Comparison of ENCODE assay signal across 28 mouse cellular contexts in the genomic region with DNA sequence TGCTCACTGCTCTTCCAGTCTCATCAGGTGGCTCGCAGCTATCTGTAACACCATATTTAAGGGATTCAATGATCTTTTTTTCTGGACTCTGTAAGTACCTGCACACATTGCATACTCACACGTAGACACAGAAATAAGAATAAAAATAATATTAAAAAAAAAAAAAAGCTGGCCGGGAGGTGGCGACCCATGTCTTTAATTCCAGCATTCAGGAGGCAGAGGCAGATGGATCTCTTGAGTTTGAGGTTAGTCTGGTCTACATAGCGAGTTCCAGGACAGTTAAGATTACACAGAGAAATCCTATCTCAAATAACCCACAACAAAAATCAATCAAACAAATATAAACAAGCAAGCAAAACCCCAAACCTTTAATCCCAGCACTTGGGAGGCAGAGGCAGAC. TPM values are rescaled to one million over a fixed set of nuclear protein-coding genes. Genes with fewer than 3 reads are reported as not detected.
A peak's percentile ranks its signal among the peaks of the same experiment; 100 is the strongest.
DNase-seq lines count a peak whose midpoint lies in the region; ATAC-seq and TF ChIP-seq lines count a peak whose summit lies in the region.
"Had no signal": no experiment of that assay in that cellular context is flagged by ENCODE, and none has a peak within 500 bp of the region (broad histone marks: within the 10 kb centered on the region; RNA-seq: fewer than 3 reads in every experiment).

No protein-coding gene starts in this region.

- H3K4me3 ChIP-seq in liver, adult 2 months (ENCODE audit: insufficient read depth, low read depth, low read length), result no peak overlapping the region
- H3K4me3 ChIP-seq in liver, embryonic 12.5 days, result no peak overlapping the region
- H3K4me3 ChIP-seq: embryonic facial prominence, embryonic 13.5 days; embryonic facial prominence, embryonic 15.5 days; erythroblast, embryonic 14.5 days; forebrain, embryonic 10.5 days; forebrain, embryonic 12.5 days had no signal

- H3K79me2 ChIP-seq in liver, adult 2 months (ENCODE audit: control insufficient read depth, insufficient read depth, low read length), result no peaks in the 10 kb centered on the region

- TF ChIP-seq POLR2A in liver, adult 2 months (IDR thresholded peaks at IDR 0.05; ENCODE audit: extremely low read depth, insufficient read depth, low read length), result no peak

- no peak for TF ChIP-seq CTCF in liver, adult 2 months (IDR thresholded peaks at IDR 0.05; ENCODE audit: low read depth, low read length)

- peaks cover 6% of the 10 kb centered on the region for H3K9me3 ChIP-seq in liver, embryonic 12.5 days (replicated peaks)
- H3K9me3 ChIP-seq: embryonic facial prominence, embryonic 13.5 days; embryonic facial prominence, embryonic 15.5 days had no signal

- ATAC-seq in liver, embryonic 12.5 days, result no peak
- ATAC-seq: activated CD4-positive, CD25-positive, alpha-beta regulatory T cell, adult 4 months; forebrain, embryonic 14.5 days; forebrain, embryonic 16.5 days; Patski had no signal

- H3K4me1 ChIP-seq in liver, adult 2 months (ENCODE audit: control insufficient read depth, insufficient read depth, low read length), result no peaks in the 10 kb centered on the region
- peaks cover 8% of the 10 kb centered on the region for H3K4me1 ChIP-seq in liver, embryonic 12.5 days
- H3K4me1 ChIP-seq: embryonic facial prominence, embryonic 13.5 days; embryonic facial prominence, embryonic 15.5 days; forebrain, embryonic 10.5 days; forebrain, embryonic 12.5 days had no signal

- DNase-seq in liver, adult 2 months (ENCODE audit: extremely low read depth, low read depth, low spot score), result peak; percentile 47
- peak; percentile 33 for DNase-seq in A20 (ENCODE audit: low read depth, low spot score)
- DNase-seq in cerebellum, adult 9-11 months, result no peak
- DNase-seq in spleen, postnatal 36 days (ENCODE audit: low spot score in 2 of 2), result no peak
- DNase-seq: adrenal gland, adult 8-10 months; adrenal gland, postnatal 14 days; adrenal gland, postnatal 36 days; cerebellum, adult 11-12 months; cerebellum, adult 2 months; cerebellum, adult 9-10 months; cerebellum, postnatal 14 days; cerebellum, postnatal 36 days; embryo, embryonic 11 days had no signal

- no peak overlapping the region for H3K27ac ChIP-seq in liver, adult 2 months (replicated peaks; ENCODE audit: insufficient read depth, low read depth, low read length)
- H3K27ac ChIP-seq in liver, embryonic 12.5 days, result no peak overlapping the region
- H3K27ac ChIP-seq: embryonic facial prominence, embryonic 13.5 days; embryonic facial prominence, embryonic 15.5 days; forebrain, embryonic 10.5 days; forebrain, embryonic 12.5 days had no signal

- H3K36me3 ChIP-seq in liver, adult 2 months (ENCODE audit: control insufficient read depth, insufficient read depth, low read length), result no peaks in the 10 kb centered on the region
- no peaks in the 10 kb centered on the region for H3K36me3 ChIP-seq in liver, embryonic 12.5 days
- H3K36me3 ChIP-seq: embryonic facial prominence, embryonic 13.5 days; embryonic facial prominence, embryonic 15.5 days; forebrain, embryonic 10.5 days; forebrain, embryonic 12.5 days had no signal

- H3K27me3 ChIP-seq in liver, adult 2 months (ENCODE audit: control insufficient read depth, insufficient read depth, low read length), result no peaks in the 10 kb centered on the region
- H3K27me3 ChIP-seq in liver, embryonic 12.5 days (replicated peaks), result peaks cover 9% of the 10 kb centered on the region; the same call in 1 of the 2 replicates
- H3K27me3 ChIP-seq: embryonic facial prominence, embryonic 13.5 days; embryonic facial prominence, embryonic 15.5 days; forebrain, embryonic 12.5 days; Patski had no signal

- H3K9ac ChIP-seq in liver, adult 2 months (ENCODE audit: low read depth, low read length), result no peak overlapping the region
- no peak overlapping the region for H3K9ac ChIP-seq in liver, embryonic 12.5 days
- H3K9ac ChIP-seq: embryonic facial prominence, embryonic 13.5 days; embryonic facial prominence, embryonic 15.5 days; forebrain, embryonic 12.5 days had no signal

- H3K4me2 ChIP-seq in liver, embryonic 12.5 days, result no peak overlapping the region
- H3K4me2 ChIP-seq: embryonic facial prominence, embryonic 13.5 days; embryonic facial prominence, embryonic 15.5 days; forebrain, embryonic 12.5 days had no signal

- WGBS in liver, adult 2 months, result 75% methylated on average over 5 of the region's 5 CpGs
- WGBS in liver, embryonic 12.5 days (ENCODE audit: insufficient replicate concordance), result 66% methylated on average over 5 of the region's 5 CpGs

RNA-seq across cellular contexts. Expression of gene Baz1a, which starts 10.3 kb away (rescaled TPM):
- total RNA-seq in liver, adult 2 months (2014; rRNA removed), result 5.2 and 6.8 TPM in 2 replicates
- polyA plus RNA-seq in liver, adult 2 months (2012; rRNA removed), result 1.4 and 1.6 TPM in 2 replicates
- polyA plus RNA-seq in liver, embryonic 12.5 days (2016; fragmentation: Nextera tagmentation; extraction: Ambion mirVana), result 47.6 and 54.4 TPM in 2 replicates

RNA-seq across cellular contexts. Expression of gene Gm20403, which starts 17.5 kb away (rescaled TPM):
- total RNA-seq in liver, adult 2 months (2014; rRNA removed), result not detected in 2 replicates
- polyA plus RNA-seq in liver, adult 2 months (2012; rRNA removed), result not detected in 2 replicates
- 0.49 TPM in 1 of 2 replicates, not detected in the other for polyA plus RNA-seq in liver, embryonic 12.5 days (2016; fragmentation: Nextera tagmentation; extraction: Ambion mirVana)
- total RNA-seq: adrenal gland, adult 18-20 months; adrenal gland, adult 8-10 months; adrenal gland, postnatal 14 days; adrenal gland, postnatal 36 days; common myeloid progenitor, adult 5-6 weeks; ES-E14 had no signal
- polyA plus RNA-seq: activated CD4-positive, CD25-positive, alpha-beta regulatory T cell, adult 4 months; C2C12; cerebellum, adult 2 months; embryonic facial prominence, embryonic 11.5 days; embryonic facial prominence, embryonic 13.5 days; embryonic facial prominence, embryonic 15.5 days; forebrain, embryonic 10.5 days; forebrain, embryonic 12.5 days; forebrain, embryonic 14.5 days; forebrain, embryonic 16.5 days had no signal

Comparison
In these comparisons a context has a peak if more than half of its experiments do, and no peak if none do; other contexts are left out.
1. RNA of gene Baz1a, which starts 10.3 kb away (polyA plus RNA-seq): 47.6 to 54.4 TPM in liver, embryonic 12.5 days; 1.4 to 1.6 TPM in liver, adult 2 months; every median in the first group is over 10 times any median in the second.
2. DNase-seq: peak in liver, adult 2 months (single experiment) and A20 (single experiment); none in cerebellum, adult 9-11 months (single experiment) and spleen, postnatal 36 days (0 of 2).